Mouse (Mus musculus) brain, embryonic 14.5 days (tissue): Measurements from ENCODE around the gene Srgap2.

Source experiments
- CTCF ChIP-seq: fragments of 200-500 bp; IDR thresholded peaks from 2 replicates; pipeline ENCODE4 v1.5.1; 2012; ENCODE audit warnings: inconsistent platforms, mild to moderate bottlenecking, moderate library complexity, borderline replicate concordance; ENCODE audit not compliant: insufficient read depth, insufficient read length; ENCODE audit errors: extremely low read depth
- POLR2A ChIP-seq: fragments of 200-500 bp; IDR thresholded peaks from 2 replicates; pipeline ENCODE4 v1.6.1; 2012; ENCODE audit warnings: mild to moderate bottlenecking, inconsistent platforms, borderline replicate concordance; ENCODE audit not compliant: poor library complexity, insufficient read depth, insufficient read length, severe bottlenecking; ENCODE audit errors: extremely low read depth

DNA sequence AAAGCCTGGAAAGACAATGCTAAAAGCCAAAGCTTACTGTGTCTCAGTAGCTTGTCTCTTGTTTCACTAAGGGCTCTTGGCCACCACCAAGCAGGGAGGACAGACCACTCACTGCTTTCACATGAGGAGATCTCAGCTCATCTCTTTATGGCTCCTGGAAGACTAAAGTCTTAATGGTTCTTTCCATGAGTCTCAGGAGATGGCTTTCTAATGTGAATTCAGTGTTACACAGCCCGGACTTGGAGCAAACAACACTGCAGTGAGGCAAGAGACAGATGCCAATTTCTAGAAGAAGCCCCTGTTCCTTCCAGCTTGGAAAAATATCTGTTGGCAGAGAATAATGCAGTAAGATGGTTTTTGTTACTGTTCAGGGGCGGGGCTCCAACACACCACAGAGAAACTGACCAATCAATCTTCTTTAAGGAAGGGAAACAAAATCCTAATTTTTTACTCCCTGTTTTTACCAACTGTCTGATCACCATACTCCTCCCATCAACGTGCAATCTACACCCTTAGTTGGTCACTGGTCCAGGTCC lies 71.7 kb downstream of the Srgap2 start:
- TF ChIP-seq CTCF = no peak
- TF ChIP-seq POLR2A = no peak
